Mouse (Mus musculus): ENCODE results near the gene Sbsn.

DNA sequence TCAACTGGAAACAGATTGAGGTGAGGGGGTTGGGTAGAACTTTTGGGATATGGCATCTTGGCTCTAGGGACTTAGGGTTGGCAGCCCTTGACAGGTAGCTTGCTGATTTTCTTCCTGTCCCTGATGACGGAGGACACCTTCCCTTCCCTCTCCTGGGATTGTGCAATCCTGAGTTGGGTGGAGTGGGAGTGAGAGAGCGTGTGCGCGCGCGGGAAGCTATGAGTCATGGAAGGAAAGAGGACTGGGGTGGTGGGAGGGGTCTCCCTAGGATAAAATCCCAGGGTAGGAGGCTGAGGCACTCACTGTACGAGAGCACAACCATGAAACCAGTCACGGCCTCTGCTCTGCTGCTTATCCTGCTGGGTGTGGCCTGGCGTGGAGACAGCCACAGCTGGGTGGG is 24.8 kb downstream of the Sbsn start:
- TF ChIP-seq CTCF (IDR thresholded peaks at IDR 0.05; ENCODE audit: low read depth): no peak
- no peak for TF ChIP-seq EP300 (IDR thresholded peaks at IDR 0.05; ENCODE audit: low read depth)

Data from liver, postnatal 0 days (tissue).